Mouse (Mus musculus) hindbrain, embryonic 10.5 days (tissue): Measurements from ENCODE around the gene Sel1l3. TPM values are rescaled to one million over a fixed set of nuclear protein-coding genes. Genes with fewer than 3 reads are reported as not detected.

Source experiments
- DNase-seq: peaks from one replicate; pipeline ENCODE4 v3.0.0-alpha.2; 2017; ENCODE audit warnings: low spot score
- H3K27ac ChIP-seq: fragments of 300-500 bp; sonication (generic); 2 replicates; pipeline ENCODE4 v1.5.1; 2016; ENCODE audit warnings: mild to moderate bottlenecking, moderate library complexity
- H3K27me3 ChIP-seq: fragments of 300-500 bp; sonication (generic); 2 replicates; pipeline ENCODE4 v1.6.1; 2016; ENCODE audit warnings: mild to moderate bottlenecking; ENCODE audit not compliant: poor library complexity, insufficient read depth, severe bottlenecking
- H3K36me3 ChIP-seq: fragments of 300-500 bp; sonication (generic); 2 replicates; pipeline ENCODE4 v1.6.1; 2016; ENCODE audit warnings: mild to moderate bottlenecking, moderate library complexity
- H3K4me1 ChIP-seq: fragments of 300-500 bp; sonication (generic); replicated peaks from 2 replicates; pipeline ENCODE4 v1.6.1; 2016; ENCODE audit warnings: mild to moderate bottlenecking
- H3K4me3 ChIP-seq: fragments of 300-500 bp; sonication (generic); 2 replicates; pipeline ENCODE4 v1.5.1; 2016; ENCODE audit warnings: mild to moderate bottlenecking, moderate library complexity
- H3K9me3 ChIP-seq: fragments of 300-500 bp; sonication (generic); 2 replicates; pipeline ENCODE4 v1.6.1; 2016; ENCODE audit warnings: mild to moderate bottlenecking, moderate library complexity
- WGBS: fragments of 180-500 bp; shearing (Covaris S2); methylation state at CpG from one replicate; pipeline ENCODE4 v1.1.7; 2016; 5-methylcytosine and 5-hydroxymethylcytosine counted together
- polyA plus RNA-seq: library from polyadenylated mRNA; unstranded; fragments of >200 nt; fragmentation: Nextera tagmentation; extraction: Ambion mirVana; gene quantifications from 2 replicates; pipeline ENCODE4 v1.2.1, GENCODE M21; 2016

Gene Sel1l3
- polyA plus RNA-seq, 1 experiment from 2014 or later: 2.3 TPM

GRCm38 (mm10) chr5:53187245-53187644 lies 26.5 kb downstream of the Sel1l3 start:
- H3K27me3 ChIP-seq: no peaks in the 10 kb centered on the region
- H3K9me3 ChIP-seq: no peaks in the 10 kb centered on the region
- no peaks in the 10 kb centered on the region for H3K4me1 ChIP-seq
- H3K27ac ChIP-seq: no peak overlapping the region
- H3K4me3 ChIP-seq: no peak overlapping the region
- 88% methylated on average over 10 of the region's 10 CpGs for WGBS
- H3K36me3 ChIP-seq: no peaks in the 10 kb centered on the region
- DNase-seq: no peak

- DNase-seq: no peak
- H3K27me3 ChIP-seq: no peaks in the 10 kb centered on the region
- no peaks in the 10 kb centered on the region for H3K36me3 ChIP-seq
- no peak overlapping the region for H3K4me3 ChIP-seq
- 84% methylated on average over 11 of the region's 11 CpGs for WGBS
- H3K9me3 ChIP-seq: no peaks in the 10 kb centered on the region
- no peaks in the 10 kb centered on the region for H3K4me1 ChIP-seq
- no peak overlapping the region for H3K27ac ChIP-seq
These were observed 27.9 kb downstream of the Sel1l3 start for GRCm38 (mm10) chr5:53185803-53186202.

GRCm38 (mm10) chr5:53179965-53180364 lies 33.8 kb downstream of the Sel1l3 start:
- Histone ChIP-seq H3K27me3 (no peaks in the 10 kb centered on the region), H3K27ac (no peak overlapping the region), H3K9me3 (no peaks in the 10 kb centered on the region), H3K36me3 (no peaks in the 10 kb centered on the region), H3K4me1 (peaks cover 7% of the 10 kb centered on the region; the same call in 1 of the 2 replicates), H3K4me3 (no peak overlapping the region)
- WGBS: 81% methylated on average over 5 of the region's 5 CpGs
- DNase-seq: no peak

GRCm38 (mm10) chr5:53176703-53177102 lies 37.0 kb downstream of the Sel1l3 start:
- Histone ChIP-seq H3K4me1 (peaks cover 7% of the 10 kb centered on the region; the same call in 1 of the 2 replicates), H3K36me3 (no peaks in the 10 kb centered on the region), H3K4me3 (no peak overlapping the region), H3K9me3 (no peaks in the 10 kb centered on the region), H3K27me3 (no peaks in the 10 kb centered on the region), H3K27ac (no peak overlapping the region)
- WGBS: 65% methylated on average over 6 of the region's 6 CpGs
- no peak for DNase-seq

- H3K9me3 ChIP-seq: no peaks in the 10 kb centered on the region
- H3K4me1 ChIP-seq: peaks cover 7% of the 10 kb centered on the region; the same call in 1 of the 2 replicates
- no peak overlapping the region for H3K27ac ChIP-seq
- 86% methylated on average over 2 of the region's 4 CpGs for WGBS
- no peaks in the 10 kb centered on the region for H3K36me3 ChIP-seq
- no peak for DNase-seq
- no peaks in the 10 kb centered on the region for H3K27me3 ChIP-seq
- no peak overlapping the region for H3K4me3 ChIP-seq
These were observed 37.7 kb downstream of the Sel1l3 start for GRCm38 (mm10) chr5:53176075-53176474.

GRCm38 (mm10) chr5:53175195-53175594 lies 38.5 kb downstream of the Sel1l3 start:
- Histone ChIP-seq H3K27ac (no peak overlapping the region), H3K4me3 (no peak overlapping the region), H3K27me3 (no peaks in the 10 kb centered on the region), H3K36me3 (no peaks in the 10 kb centered on the region), H3K9me3 (no peaks in the 10 kb centered on the region), H3K4me1 (peaks cover 10% of the 10 kb centered on the region; the same call in 1 of the 2 replicates)
- WGBS: 85% methylated on average over 3 of the region's 3 CpGs
- DNase-seq: no peak

- WGBS: 89% methylated on average over 12 of the region's 12 CpGs
- Histone ChIP-seq H3K9me3 (no peaks in the 10 kb centered on the region), H3K4me3 (no peak overlapping the region), H3K4me1 (peaks cover 10% of the 10 kb centered on the region; the same call in 1 of the 2 replicates), H3K27me3 (no peaks in the 10 kb centered on the region), H3K36me3 (no peaks in the 10 kb centered on the region), H3K27ac (no peak overlapping the region)
- no peak for DNase-seq
These were observed 39.3 kb downstream of the Sel1l3 start for GRCm38 (mm10) chr5:53174461-53174860.

- Histone ChIP-seq H3K36me3 (no peaks in the 10 kb centered on the region), H3K4me1 (peaks cover 5% of the 10 kb centered on the region; the same call in 1 of the 2 replicates), H3K9me3 (no peaks in the 10 kb centered on the region), H3K27ac (no peak overlapping the region), H3K27me3 (no peaks in the 10 kb centered on the region), H3K4me3 (no peak overlapping the region)
- DNase-seq: no peak
- 85% methylated on average over 7 of the region's 7 CpGs for WGBS
These were observed 40.8 kb downstream of the Sel1l3 start for GRCm38 (mm10) chr5:53172908-53173307.

- Histone ChIP-seq H3K36me3 (no peaks in the 10 kb centered on the region), H3K27me3 (no peaks in the 10 kb centered on the region), H3K27ac (no peak overlapping the region), H3K4me3 (no peak overlapping the region), H3K9me3 (no peaks in the 10 kb centered on the region), H3K4me1 (0 out of 2 replicates have a peak, but pooled peaks cover 3% of the 10 kb centered on the region)
- WGBS: 92% methylated on average over 10 of the region's 10 CpGs
- no peak for DNase-seq
These were observed 41.5 kb downstream of the Sel1l3 start for GRCm38 (mm10) chr5:53172256-53172636.

- no peak for DNase-seq
- Histone ChIP-seq H3K4me1 (0 out of 2 replicates have a peak, but pooled peaks cover 3% of the 10 kb centered on the region), H3K9me3 (no peaks in the 10 kb centered on the region), H3K36me3 (no peaks in the 10 kb centered on the region), H3K27me3 (no peaks in the 10 kb centered on the region), H3K4me3 (no peak overlapping the region), H3K27ac (no peak overlapping the region)
- WGBS: 88% methylated on average over 6 of the region's 6 CpGs
These were observed 42.0 kb downstream of the Sel1l3 start for GRCm38 (mm10) chr5:53171611-53172255.

GRCm38 (mm10) chr5:53167564-53167963 lies 46.2 kb downstream of the Sel1l3 start:
- 87% methylated on average over 4 of the region's 4 CpGs for WGBS
- H3K36me3 ChIP-seq: no peaks in the 10 kb centered on the region

GRCm38 (mm10) chr5:53165672-53166071 lies 48.1 kb downstream of the Sel1l3 start:
- Histone ChIP-seq H3K4me3 (no peak overlapping the region), H3K9me3 (no peaks in the 10 kb centered on the region), H3K27ac (no peak overlapping the region), H3K4me1 (0 out of 2 replicates have a peak, but pooled peaks cover 3% of the 10 kb centered on the region), H3K27me3 (no peaks in the 10 kb centered on the region), H3K36me3 (no peaks in the 10 kb centered on the region)
- WGBS: 85% methylated on average over 5 of the region's 5 CpGs
- DNase-seq: no peak

More at GRCm38 (mm10) chr5:53167564-53167963, 46.2 kb downstream of the Sel1l3 start:
- Histone ChIP-seq H3K27me3 (no peaks in the 10 kb centered on the region), H3K4me1 (0 out of 2 replicates have a peak, but pooled peaks cover 3% of the 10 kb centered on the region), H3K9me3 (no peaks in the 10 kb centered on the region), H3K4me3 (no peak overlapping the region), H3K27ac (no peak overlapping the region)
- no peak for DNase-seq

GRCm38 (mm10) chr5:53162436-53162835 lies 51.3 kb downstream of the Sel1l3 start:
- Histone ChIP-seq H3K4me3 (no peak overlapping the region), H3K36me3 (no peaks in the 10 kb centered on the region), H3K4me1 (no peaks in the 10 kb centered on the region), H3K27me3 (no peaks in the 10 kb centered on the region), H3K27ac (no peak overlapping the region), H3K9me3 (no peaks in the 10 kb centered on the region)
- 92% methylated on average over 8 of the region's 8 CpGs for WGBS
- DNase-seq: no peak
